Mouse (Mus musculus) lung, postnatal 25 days (tissue): Measurements from ENCODE around the gene Agfg1.
"Not testable (repeated sequence)": the region's sequence is repeated elsewhere in the genome, so short reads cannot be mapped to it uniquely, and the experiment has no call there.

ENCODE experiments used
- DNase-seq: peaks from one replicate; pipeline ENCODE4 v3.0.0; 2022; ENCODE audit warnings: low spot score

Agfg1 gene

DNA sequence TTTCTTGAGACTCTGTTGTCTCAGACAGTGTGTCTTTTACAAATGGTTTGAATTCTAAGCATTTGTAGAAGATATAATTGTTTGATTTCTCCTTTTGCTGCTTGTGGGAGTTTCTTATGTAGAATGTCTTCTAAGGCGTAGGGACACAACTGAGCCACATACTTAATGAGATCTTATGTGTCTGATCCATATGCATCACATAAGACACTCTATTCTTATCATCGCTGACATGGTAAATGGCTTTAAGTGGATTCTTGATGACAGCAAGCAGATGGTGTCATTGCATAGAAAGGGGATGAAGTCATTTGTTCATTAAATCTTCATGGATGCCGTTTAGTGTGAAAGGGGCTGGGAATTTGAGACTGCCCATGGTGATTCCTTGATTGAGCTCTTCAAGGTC is 66.6 kb downstream of the Agfg1 start:
- DNase-seq: no peak

- no peak for DNase-seq
These were observed 73.7 kb downstream of the Agfg1 start, which contains the start of gene A030005L19Rik for GRCm38 (mm10) chr1:82913025-82913424. Gene A030005L19Rik, plus strand, starts transcription at chr1:82913325.

- DNase-seq: not testable (repeated sequence)
These were observed 74.2 kb downstream of the Agfg1 start for GRCm38 (mm10) chr1:82913434-82913833.

DNA sequence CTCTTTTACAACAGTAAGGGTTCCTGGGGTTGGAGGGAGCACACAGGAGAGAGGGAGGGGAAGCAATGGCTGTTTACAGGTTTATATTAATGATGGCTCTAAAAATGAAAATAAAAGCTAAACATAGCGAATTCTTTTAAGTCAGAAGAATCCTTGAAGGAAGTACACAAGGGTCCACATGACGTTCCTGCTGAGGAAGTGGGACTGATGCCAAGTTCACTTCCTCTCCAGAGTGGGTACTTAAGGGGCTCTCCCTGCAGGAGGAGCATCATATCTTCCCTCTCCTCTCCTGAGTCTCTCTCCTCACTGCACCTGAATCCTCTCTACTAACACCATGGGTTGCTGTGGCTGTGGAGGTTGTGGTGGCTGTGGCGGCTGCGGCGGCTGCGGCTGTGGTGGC is 85.4 kb downstream of the Agfg1 start, which contains the start of gene A030014E15Rik:
Gene A030014E15Rik, plus strand, starts transcription at position 268 of the 400 bp plus-strand sequence.
- peak; percentile 20 for DNase-seq

DNA sequence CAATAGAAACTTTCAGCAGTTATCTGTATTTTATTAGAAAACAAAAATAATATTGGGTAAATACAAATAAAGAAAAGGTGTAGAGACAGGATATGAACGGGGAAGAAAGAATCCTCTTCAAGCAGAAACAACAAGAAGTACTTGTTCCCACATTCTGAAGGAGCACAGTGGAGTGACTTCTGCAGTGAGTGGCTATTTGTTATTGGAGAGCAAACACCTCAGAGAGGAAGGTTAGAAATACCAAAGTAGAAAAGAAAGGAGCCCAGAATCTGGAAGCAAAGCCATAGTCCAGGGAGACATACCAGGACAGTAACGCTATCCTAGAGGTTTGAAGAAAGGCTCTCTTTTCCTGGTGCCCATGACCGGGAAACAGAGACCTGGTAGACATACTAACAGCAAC is 91.3 kb downstream of the Agfg1 start:
- DNase-seq: peak; percentile 62

DNA sequence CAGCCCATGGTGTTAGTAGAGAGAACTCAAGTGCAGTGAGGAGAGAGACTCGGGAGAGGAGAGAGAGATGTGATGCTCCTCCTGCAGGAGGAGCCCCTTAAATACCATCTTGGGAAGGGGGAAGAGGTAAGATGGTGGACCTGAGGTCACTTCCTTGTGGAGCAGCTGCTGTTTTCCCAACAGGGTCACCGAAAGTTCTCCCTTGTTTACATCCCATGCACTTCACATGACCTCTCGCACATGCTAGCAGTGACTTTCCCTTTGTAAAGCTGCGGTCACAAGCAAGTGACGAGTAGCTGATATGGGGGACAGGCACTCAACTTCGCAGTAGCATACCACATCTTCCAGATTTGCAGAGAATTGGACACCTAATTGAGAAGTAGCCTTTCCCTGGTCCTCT is 92.0 kb downstream of the Agfg1 start, which contains the start of gene Gm6217:
Gene Gm6217, minus strand, starts transcription at position 74 of the 400 bp plus-strand sequence.
- not testable (repeated sequence) for DNase-seq

DNA sequence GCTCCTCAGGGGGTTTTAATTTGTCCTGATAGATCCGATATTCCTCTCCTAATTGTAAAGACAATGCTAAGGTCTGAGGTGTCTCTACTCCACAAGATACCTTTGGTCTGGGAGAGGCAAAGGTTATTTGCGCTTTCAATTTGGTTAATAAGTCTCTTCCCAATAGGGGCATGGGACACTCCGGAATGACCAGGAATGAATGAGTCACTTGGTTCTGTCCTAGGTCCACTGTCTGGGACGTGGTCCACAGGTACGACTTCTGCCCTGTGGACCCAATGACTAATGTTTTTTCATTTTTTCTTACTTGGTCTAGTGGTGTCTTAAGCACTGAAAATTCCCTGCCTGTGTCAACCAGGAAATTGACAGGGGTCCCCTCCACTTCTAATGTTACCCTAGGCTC is 99.4 kb downstream of the Agfg1 start:
- no peak for DNase-seq

DNA sequence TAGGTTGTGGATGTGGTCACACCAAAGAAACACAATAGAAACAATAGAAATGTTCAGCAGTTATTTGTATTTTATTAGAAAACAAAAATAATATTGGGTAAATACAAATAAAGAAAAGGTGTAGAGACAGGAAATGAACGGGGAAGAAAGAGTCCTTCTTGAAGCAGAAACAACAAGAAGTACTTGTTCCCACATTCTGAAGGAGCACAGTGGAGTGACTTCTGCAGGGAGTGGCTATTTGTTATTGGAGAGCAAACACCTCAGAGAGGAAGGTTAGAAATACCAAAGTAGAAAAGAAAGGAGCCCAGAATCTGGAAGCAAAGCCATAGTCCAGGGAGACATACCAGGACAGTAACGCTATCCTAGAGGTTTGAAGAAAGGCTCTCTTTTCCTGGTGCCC is 103.2 kb downstream of the Agfg1 start:
- peak; percentile 52 for DNase-seq

DNA sequence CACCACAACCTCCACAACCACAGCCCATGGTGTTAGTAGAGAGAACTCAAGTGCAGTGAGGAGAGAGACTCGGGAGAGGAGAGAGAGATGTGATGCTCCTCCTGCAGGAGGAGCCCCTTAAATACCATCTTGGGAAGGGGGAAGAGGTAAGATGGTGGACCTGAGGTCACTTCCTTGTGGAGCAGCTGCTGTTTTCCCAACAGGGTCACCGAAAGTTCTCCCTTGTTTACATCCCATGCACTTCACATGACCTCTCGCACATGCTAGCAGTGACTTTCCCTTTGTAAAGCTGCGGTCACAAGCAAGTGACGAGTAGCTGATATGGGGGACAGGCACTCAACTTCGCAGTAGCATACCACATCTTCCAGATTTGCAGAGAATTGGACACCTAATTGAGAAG is 104.0 kb downstream of the Agfg1 start, which contains the start of gene A030003K21Rik:
Gene A030003K21Rik, minus strand, starts transcription at position 94 of the 400 bp plus-strand sequence.
- DNase-seq: not testable (repeated sequence)

- DNase-seq: not testable (repeated sequence)
These were observed 106.7 kb downstream of the Agfg1 start for GRCm38 (mm10) chr1:82946029-82946428.

DNA sequence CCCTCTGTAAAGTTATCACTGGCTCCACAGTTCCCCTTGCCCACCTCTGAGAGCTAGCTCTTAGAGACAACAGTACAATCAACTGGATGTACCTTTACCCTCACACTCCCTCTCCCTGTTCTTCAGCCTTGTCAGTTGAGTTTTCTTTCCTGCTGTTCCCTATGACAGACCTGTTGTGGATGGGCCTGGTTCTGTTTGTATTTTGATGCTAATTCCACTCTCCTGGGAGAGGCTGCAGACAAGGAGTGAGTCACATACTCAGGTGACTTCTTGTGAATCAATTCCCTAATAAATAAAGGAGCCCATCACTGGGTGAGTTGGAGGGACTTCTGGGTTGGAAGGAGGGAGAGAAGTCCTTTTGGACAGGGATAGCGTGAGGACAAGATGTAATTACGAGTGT is 109.3 kb downstream of the Agfg1 start:
- DNase-seq: no peak
